Mouse (Mus musculus): ENCODE measurements around the gene Srpk3. TPM values are rescaled to one million over a fixed set of nuclear protein-coding genes. Genes with fewer than 3 reads are reported as not detected.

Gene Srpk3
- total RNA-seq, 1 experiment = 1.2 TPM

DNA sequence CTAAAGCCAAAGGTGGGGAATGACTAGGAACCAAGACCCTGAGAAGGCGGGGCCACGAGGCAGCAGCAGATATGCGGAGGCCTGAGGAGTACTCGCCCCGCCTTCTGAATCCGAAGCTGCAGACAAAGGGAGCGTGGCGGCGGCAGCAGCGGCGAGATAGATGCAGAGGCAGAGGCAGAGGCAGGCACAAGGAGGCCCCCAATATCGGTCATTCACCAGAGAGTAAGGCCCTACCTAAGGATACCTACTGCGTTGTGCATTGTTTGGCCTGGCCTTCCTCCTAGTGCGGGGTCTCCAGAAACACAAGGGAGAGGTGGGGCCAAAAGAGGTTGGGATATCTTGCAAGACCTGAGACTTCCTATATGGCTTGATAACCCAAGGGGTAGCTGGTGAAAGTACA lies 40.9 kb downstream of the Srpk3 start:
- peaks cover 2% of the 10 kb centered on the region; the same call in 1 of the 2 replicates for H3K36me3 ChIP-seq (ENCODE audit: control insufficient read depth, insufficient read depth, low read length, poor library complexity, severe bottlenecking)
- TF ChIP-seq ZNF384 (IDR thresholded peaks at IDR 0.05; ENCODE audit: low read depth, low read length) = no peak
- no peak for TF ChIP-seq CHD2 (IDR thresholded peaks at IDR 0.05; ENCODE audit: low read depth, low read length)
- TF ChIP-seq ZC3H11A (IDR thresholded peaks at IDR 0.05; ENCODE audit: borderline replicate concordance, low read depth, low read length) = no peak
- no peak for TF ChIP-seq MAFK (IDR thresholded peaks at IDR 0.05; ENCODE audit: insufficient read depth, low read depth, low read length)
- TF ChIP-seq HCFC1 (IDR thresholded peaks at IDR 0.05; ENCODE audit: borderline replicate concordance, insufficient read depth, low read length) = no peak
- peaks cover 2 to 4% of the 10 kb centered on the region in 2 experiments; a peak in 1 of 4 replicates for H3K4me1 ChIP-seq (ENCODE audit: control insufficient read depth in 2 of 2, insufficient read depth in 2 of 2, low read length in 2 of 2, poor library complexity in 1 of 2)
- in situ Hi-C loops (cut with MboI; ENCODE audit: low sequenced_read_pairs in 2 of 2, unreplicated experiment in 2 of 2) = no loop called here
- H3K27ac ChIP-seq (ENCODE audit: insufficient read depth, low read depth, low read length, poor library complexity, severe bottlenecking) = peak overlapping the region; percentile 82
- peak overlapping the region; percentile 76; the same call in 1 of the 2 replicates for H3K9ac ChIP-seq (ENCODE audit: insufficient read depth, low read depth, low read length, poor library complexity, severe bottlenecking)
- H3K4me3 ChIP-seq (ENCODE audit: insufficient read depth in 1 of 2, low read depth in 1 of 2, low read length in 2 of 2, poor library complexity in 1 of 2, severe bottlenecking in 1 of 2) = peak overlapping the region; percentile 64
- H3K9me3 ChIP-seq (ENCODE audit: control insufficient read depth, insufficient read depth, low read depth, low read length) = no peaks in the 10 kb centered on the region
- DNase-seq (ENCODE audit: low read depth, low spot score) = no peak

GRCm38 (mm10) chrX:73816596-73817314 lies 42.5 kb downstream of the Srpk3 start:
- Histone ChIP-seq H3K4me3 (ENCODE audit: insufficient read depth in 1 of 2, low read depth in 1 of 2, low read length in 2 of 2, poor library complexity in 1 of 2, severe bottlenecking in 1 of 2) (peak overlapping the region in 1 of 2 experiments; percentile 19; a peak in 2 of 4 replicates), H3K36me3 (ENCODE audit: control insufficient read depth, insufficient read depth, low read length, poor library complexity, severe bottlenecking) (peaks cover 2% of the 10 kb centered on the region; the same call in 1 of the 2 replicates), H3K9ac (ENCODE audit: insufficient read depth, low read depth, low read length, poor library complexity, severe bottlenecking) (peak overlapping the region; percentile 32; the same call in 1 of the 2 replicates), H3K27ac (ENCODE audit: insufficient read depth, low read depth, low read length, poor library complexity, severe bottlenecking) (peak overlapping the region; percentile 81; the same call in 1 of the 2 replicates), H3K4me1 (ENCODE audit: control insufficient read depth in 2 of 2, insufficient read depth in 2 of 2, low read length in 2 of 2, poor library complexity in 1 of 2) (peaks cover 3 to 4% of the 10 kb centered on the region in 2 experiments; a peak in 2 of 4 replicates), H3K9me3 (ENCODE audit: control insufficient read depth, insufficient read depth, low read depth, low read length) (no peaks in the 10 kb centered on the region)
- TF ChIP-seq ZC3H11A (IDR thresholded peaks at IDR 0.05; ENCODE audit: borderline replicate concordance, low read depth, low read length) = no peak
- TF ChIP-seq ZNF384 (IDR thresholded peaks at IDR 0.05; ENCODE audit: low read depth, low read length) = no peak
- no peak for TF ChIP-seq CHD2 (IDR thresholded peaks at IDR 0.05; ENCODE audit: low read depth, low read length)
- TF ChIP-seq HCFC1 (IDR thresholded peaks at IDR 0.05; ENCODE audit: borderline replicate concordance, insufficient read depth, low read length) = no peak
- TF ChIP-seq MAFK (IDR thresholded peaks at IDR 0.05; ENCODE audit: insufficient read depth, low read depth, low read length) = no peak
- in situ Hi-C loops (cut with MboI; ENCODE audit: low sequenced_read_pairs in 2 of 2, unreplicated experiment in 2 of 2) = no loop called here
- DNase-seq (ENCODE audit: low read depth, low spot score) = no peak

- Histone ChIP-seq H3K9me3 (ENCODE audit: control insufficient read depth, insufficient read depth, low read depth, low read length) (no peaks in the 10 kb centered on the region), H3K27ac (ENCODE audit: insufficient read depth, low read depth, low read length, poor library complexity, severe bottlenecking) (peak overlapping the region; percentile 76), H3K4me1 (ENCODE audit: control insufficient read depth in 2 of 2, insufficient read depth in 2 of 2, low read length in 2 of 2, poor library complexity in 1 of 2) (peaks cover 0 to 2% of the 10 kb centered on the region in 2 experiments; a peak in 1 of 4 replicates), H3K4me3 (ENCODE audit: insufficient read depth in 1 of 2, low read depth in 1 of 2, low read length in 2 of 2, poor library complexity in 1 of 2, severe bottlenecking in 1 of 2) (peak overlapping the region; percentile 82 to 88), H3K9ac (ENCODE audit: insufficient read depth, low read depth, low read length, poor library complexity, severe bottlenecking) (peak overlapping the region; percentile 85), H3K36me3 (ENCODE audit: control insufficient read depth, insufficient read depth, low read length, poor library complexity, severe bottlenecking) (no peaks in the 10 kb centered on the region)
- in situ Hi-C loops (cut with MboI; ENCODE audit: low sequenced_read_pairs in 2 of 2, unreplicated experiment in 2 of 2) = no loop called here
- no peak for DNase-seq (ENCODE audit: low read depth, low spot score)
- TF ChIP-seq ZC3H11A (IDR thresholded peaks at IDR 0.05; ENCODE audit: borderline replicate concordance, low read depth, low read length) (no peak), HCFC1 (IDR thresholded peaks at IDR 0.05; ENCODE audit: borderline replicate concordance, insufficient read depth, low read length) (no peak), CHD2 (IDR thresholded peaks at IDR 0.05; ENCODE audit: low read depth, low read length) (no peak), MAFK (IDR thresholded peaks at IDR 0.05; ENCODE audit: insufficient read depth, low read depth, low read length) (no peak)
Observed at GRCm38 (mm10) chrX:73823747-73824146, 49.5 kb downstream of the Srpk3 start.

DNA sequence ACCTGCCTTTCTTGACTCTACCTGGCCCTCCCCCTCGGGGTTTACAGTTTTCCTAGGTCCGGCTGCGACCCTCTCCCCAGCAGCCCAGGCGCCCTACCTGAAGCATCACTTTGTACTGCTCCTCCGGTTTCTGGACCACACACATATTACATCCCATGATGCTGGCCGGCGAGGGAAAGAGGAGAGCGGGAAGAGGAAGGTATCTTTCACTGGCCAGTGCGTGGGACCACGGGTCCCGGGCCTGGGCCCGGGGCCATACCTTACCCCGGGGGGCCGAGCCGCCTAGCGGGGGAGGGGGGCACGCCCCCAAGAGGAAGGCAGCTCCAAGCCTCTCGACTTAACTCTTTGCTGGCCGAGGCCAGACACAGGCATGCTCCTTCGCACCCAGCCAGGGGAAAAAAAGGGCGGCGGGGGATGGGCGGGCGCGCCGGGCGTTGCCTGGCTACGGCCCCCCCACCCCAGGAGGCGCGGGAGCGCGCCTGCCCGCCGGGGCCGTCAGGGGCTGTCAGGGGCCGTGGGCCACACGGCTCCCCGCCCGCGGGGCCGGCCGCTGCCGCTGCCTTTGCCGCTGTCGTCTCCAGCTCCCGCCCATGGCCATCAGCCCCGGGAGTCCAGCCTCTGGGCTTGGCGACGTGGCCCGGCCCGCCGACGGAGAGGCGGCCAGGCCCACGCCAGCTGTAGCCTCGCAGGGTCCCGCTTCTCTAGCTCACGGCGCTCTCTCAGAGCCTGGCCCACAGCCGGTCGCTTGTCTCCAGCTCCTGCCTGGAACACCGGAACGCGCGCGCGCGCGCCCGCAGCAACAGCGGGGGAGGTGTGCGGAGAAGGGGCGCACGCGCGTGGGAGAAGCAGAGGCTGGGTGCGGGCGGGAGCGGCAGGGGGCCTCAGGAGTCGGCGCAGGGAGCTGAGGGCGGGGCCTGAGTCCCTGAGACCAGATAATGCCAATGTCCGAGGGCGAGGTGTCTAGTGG lies 50.3 kb downstream of the Srpk3 start, which contains the start of gene Pdzd4:
Pdzd4 (minus strand) TSS at position 785 of the 967 bp plus-strand sequence.
- TF ChIP-seq CHD2 (IDR thresholded peaks at IDR 0.05; ENCODE audit: low read depth, low read length) (no peak), HCFC1 (IDR thresholded peaks at IDR 0.05; ENCODE audit: borderline replicate concordance, insufficient read depth, low read length) (peak; percentile 17; the same call in 1 of the 2 replicates)
- no peaks in the 10 kb centered on the region for H3K36me3 ChIP-seq (ENCODE audit: control insufficient read depth, insufficient read depth, low read length, poor library complexity, severe bottlenecking)
- DNase-seq (ENCODE audit: low read depth, low spot score) = no peak
- H3K27ac ChIP-seq (ENCODE audit: insufficient read depth, low read depth, low read length, poor library complexity, severe bottlenecking) = peak within 1 kb of the TSS; percentile 76
- no peaks in the 10 kb centered on the region for H3K9me3 ChIP-seq (ENCODE audit: control insufficient read depth, insufficient read depth, low read depth, low read length)
- H3K4me1 ChIP-seq (ENCODE audit: control insufficient read depth in 2 of 2, insufficient read depth in 2 of 2, low read length in 2 of 2, poor library complexity in 1 of 2) = peaks cover 0 to 2% of the 10 kb centered on the region in 2 experiments; a peak in 1 of 4 replicates
- H3K4me3 ChIP-seq (ENCODE audit: insufficient read depth in 1 of 2, low read depth in 1 of 2, low read length in 2 of 2, poor library complexity in 1 of 2, severe bottlenecking in 1 of 2) = peak within 1 kb of the TSS; percentile 82 to 88
- peak within 1 kb of the TSS; percentile 85 for H3K9ac ChIP-seq (ENCODE audit: insufficient read depth, low read depth, low read length, poor library complexity, severe bottlenecking)
- in situ Hi-C loops (cut with MboI; ENCODE audit: low sequenced_read_pairs in 2 of 2, unreplicated experiment in 2 of 2) = no loop called here

Other genes with a start within 250 kb of the Srpk3 start
- 124 and 197 TPM in 2 replicates for gene Dusp9, start 135.0 kb upstream of the Srpk3 start, total RNA-seq (2012; rRNA removed)
- 2.0 and 4.9 TPM in 2 replicates for gene Pnck, start 114.3 kb upstream of the Srpk3 start, total RNA-seq (2012; rRNA removed)
- gene Slc6a8, start 101.3 kb upstream of the Srpk3 start, total RNA-seq (2012; rRNA removed) = 83.4 and 133 TPM in 2 replicates
- 246 and 314 TPM in 2 replicates for gene Bcap31, start 58.2 kb upstream of the Srpk3 start, total RNA-seq (2012; rRNA removed)
- 4.2 and 5.0 TPM in 2 replicates for gene Abcd1, start 57.8 kb upstream of the Srpk3 start, total RNA-seq (2012; rRNA removed)
- 0.27 and 0.32 TPM in 2 replicates for gene Plxnb3, start 17.3 kb upstream of the Srpk3 start, total RNA-seq (2012; rRNA removed)
- gene Idh3g, start 12.5 kb downstream of the Srpk3 start, total RNA-seq (2012; rRNA removed) = 169 and 194 TPM in 2 replicates
- 290 and 294 TPM in 2 replicates for gene Ssr4, start 12.6 kb downstream of the Srpk3 start, total RNA-seq (2012; rRNA removed)
- 55.2 and 97.6 TPM in 2 replicates for gene Pdzd4, start 50.6 kb downstream of the Srpk3 start, total RNA-seq (2012; rRNA removed)
- gene Avpr2, start 117.7 kb downstream of the Srpk3 start, total RNA-seq (2012; rRNA removed) = 0.04 and 0.16 TPM in 2 replicates
- 6.0 TPM in 2 replicates for gene L1cam, start 121.7 kb downstream of the Srpk3 start, total RNA-seq (2012; rRNA removed)
- 3.5 and 7.7 TPM in 2 replicates for gene Arhgap4, start 147.5 kb downstream of the Srpk3 start, total RNA-seq (2012; rRNA removed)
- 142 and 145 TPM in 2 replicates for gene Naa10, start 147.5 kb downstream of the Srpk3 start, total RNA-seq (2012; rRNA removed)
- gene Renbp, start 156.4 kb downstream of the Srpk3 start, total RNA-seq (2012; rRNA removed) = 33.4 and 36.8 TPM in 2 replicates
- gene Hcfc1, start 192.0 kb downstream of the Srpk3 start, total RNA-seq (2012; rRNA removed) = 89.6 and 95.7 TPM in 2 replicates
- gene Irak1, start 249.5 kb downstream of the Srpk3 start, total RNA-seq (2012; rRNA removed) = 35.9 and 49.0 TPM in 2 replicates

Measured in ES-E14 (cell line).